In genomic region chr2:164967761-164968440, GRCm38 (mm10) we compare ENCODE assay signal across 8 mouse cellular contexts. TPM values are rescaled to one million over a fixed set of nuclear protein-coding genes. Genes with fewer than 3 reads are reported as not detected.
A peak's percentile ranks its signal among the peaks of the same experiment; 100 is the strongest.
DNase-seq lines count a peak whose midpoint lies in the region.

No protein-coding gene starts in this region.

- peak overlapping the region; percentile 55 for H3K4me3 ChIP-seq in hindbrain, embryonic 10.5 days
- H3K4me3 ChIP-seq in limb, embryonic 10.5 days, result peak overlapping the region; percentile 45

- no peaks in the 10 kb centered on the region for H3K9me3 ChIP-seq in hindbrain, embryonic 10.5 days
- H3K9me3 ChIP-seq in limb, embryonic 10.5 days (replicated peaks), result no peaks in the 10 kb centered on the region

- H3K27ac ChIP-seq in hindbrain, embryonic 10.5 days, result peak overlapping the region; percentile 79
- H3K27ac ChIP-seq in limb, embryonic 10.5 days, result no peak overlapping the region

- H3K36me3 ChIP-seq in hindbrain, embryonic 10.5 days, result no peaks in the 10 kb centered on the region
- H3K36me3 ChIP-seq in limb, embryonic 10.5 days, result no peaks in the 10 kb centered on the region

- peaks cover 92% of the 10 kb centered on the region for H3K27me3 ChIP-seq in hindbrain, embryonic 10.5 days (ENCODE audit: insufficient read depth, poor library complexity, severe bottlenecking)
- H3K27me3 ChIP-seq in limb, embryonic 10.5 days (ENCODE audit: low read depth, poor library complexity, severe bottlenecking), result peaks cover 99% of the 10 kb centered on the region

- H3K4me1 ChIP-seq in hindbrain, embryonic 10.5 days (replicated peaks), result peaks cover 72% of the 10 kb centered on the region
- peaks cover 42% of the 10 kb centered on the region for H3K4me1 ChIP-seq in limb, embryonic 10.5 days

- DNase-seq in embryo, embryonic 10 days (ENCODE audit: low spot score), result peak; percentile 54
- no peak for DNase-seq in embryo, embryonic 10.5 days (ENCODE audit: low spot score)
- DNase-seq in cerebellum, adult 8-10 months, result peak; percentile 84
- DNase-seq in hindbrain, embryonic 10.5 days (ENCODE audit: low spot score), result no peak
- DNase-seq in limb, embryonic 10.5 days (ENCODE audit: low spot score), result no peak
- DNase-seq in retina, postnatal 1 day, result peak; percentile 70
- DNase-seq in yolk sac, embryonic 10.5 days (ENCODE audit: low spot score), result no peak
- DNase-seq in spleen, adult 18-20 months, result no peak

- whole genome bisulfite sequencing in hindbrain, embryonic 10.5 days, result under 1% methylated on average over 65 of the region's 65 CpGs
- WGBS in limb, embryonic 10.5 days, result 2% methylated on average over 63 of the region's 65 CpGs

RNA-seq across cellular contexts. Expression of gene Slc12a5, which starts 7.3 kb away (rescaled TPM):
- 3.1 and 5.1 TPM in 2 replicates for polyA plus RNA-seq in hindbrain, embryonic 10.5 days (2016; fragmentation: Nextera tagmentation; extraction: Ambion mirVana)
- polyA plus RNA-seq in limb, embryonic 10.5 days (2016; fragmentation: Nextera tagmentation; extraction: Ambion mirVana), result 0.83 and 1.0 TPM in 2 replicates

RNA-seq across cellular contexts. Expression of gene Mmp9, which starts 27.3 kb away (rescaled TPM):
- polyA plus RNA-seq in hindbrain, embryonic 10.5 days (2016; fragmentation: Nextera tagmentation; extraction: Ambion mirVana), result 0.56 and 1.2 TPM in 2 replicates
- polyA plus RNA-seq in limb, embryonic 10.5 days (2016; fragmentation: Nextera tagmentation; extraction: Ambion mirVana), result 0.31 and 0.33 TPM in 2 replicates

RNA-seq across cellular contexts. Expression of gene Zfp335, which starts 56.3 kb away (rescaled TPM):
- 15.3 and 18.4 TPM in 2 replicates for polyA plus RNA-seq in hindbrain, embryonic 10.5 days (2016; fragmentation: Nextera tagmentation; extraction: Ambion mirVana)
- polyA plus RNA-seq in limb, embryonic 10.5 days (2016; fragmentation: Nextera tagmentation; extraction: Ambion mirVana), result 18.0 and 21.3 TPM in 2 replicates

Comparison
In these comparisons a context has a peak if more than half of its experiments do, and no peak if none do; other contexts are left out.
1. DNase-seq: peak in embryo, embryonic 10 days (single experiment), cerebellum, adult 8-10 months (single experiment) and retina, postnatal 1 day (single experiment); none in embryo, embryonic 10.5 days (single experiment), hindbrain, embryonic 10.5 days (single experiment), limb, embryonic 10.5 days (single experiment), yolk sac, embryonic 10.5 days (single experiment) and spleen, adult 18-20 months (0 of 2).